Mouse (Mus musculus) kidney, postnatal 25 days (tissue): ENCODE measurements at regions not wholly inside any gene's neighbourhood (a gene's known extent, or its start where the extent isn't known, plus 50 kb on each side); places are given as distances from the start of the nearest gene placed in this dataset.

Experiments used
- DNase-seq, 2 experiments: peaks; one replicate each; pipeline ENCODE4 v3.0.0; 2021; ENCODE audit warnings: mixed read lengths in 2 of 2

DNA sequence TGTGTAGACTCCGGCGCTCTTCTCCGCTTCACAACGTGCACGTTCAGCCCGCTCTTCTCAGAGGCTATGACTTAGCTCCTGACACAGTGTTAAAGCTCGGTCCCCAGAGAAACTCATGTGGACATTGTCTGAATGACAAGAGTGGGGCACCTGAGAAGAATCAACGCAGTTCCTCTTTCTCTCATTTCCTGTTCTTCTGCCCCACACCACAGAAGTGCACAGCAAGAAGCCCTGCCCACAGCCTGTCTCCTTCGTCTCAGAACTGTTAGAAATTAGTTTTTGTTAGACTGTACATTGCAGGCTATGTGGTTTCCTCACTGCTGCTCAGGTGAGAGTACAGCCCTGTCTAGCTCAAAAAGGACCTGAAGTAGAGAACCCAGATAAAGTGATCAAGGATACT is 94.1 kb upstream of the Nsun2 start:
- no peak for DNase-seq

DNA sequence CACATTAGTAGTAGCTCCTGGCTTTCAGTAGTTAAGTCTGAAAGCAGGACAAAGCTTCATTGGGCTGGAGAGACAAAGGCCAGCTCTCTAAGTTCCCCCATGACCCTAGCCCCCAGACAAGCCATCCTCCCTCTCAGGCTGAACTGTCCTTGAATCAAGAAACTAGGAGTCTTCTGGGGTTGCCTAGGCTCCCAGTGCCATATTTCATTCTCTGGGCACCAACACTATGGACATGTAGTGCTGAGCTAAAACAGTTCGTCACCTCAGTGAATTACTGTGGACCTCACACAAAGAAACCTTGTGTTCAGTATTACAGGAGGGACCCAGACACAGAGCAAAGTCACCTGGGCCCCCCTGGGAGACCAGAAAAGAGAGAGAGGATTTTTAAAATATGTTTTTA is 91.7 kb upstream of the Nsun2 start:
- no peak for DNase-seq

DNA sequence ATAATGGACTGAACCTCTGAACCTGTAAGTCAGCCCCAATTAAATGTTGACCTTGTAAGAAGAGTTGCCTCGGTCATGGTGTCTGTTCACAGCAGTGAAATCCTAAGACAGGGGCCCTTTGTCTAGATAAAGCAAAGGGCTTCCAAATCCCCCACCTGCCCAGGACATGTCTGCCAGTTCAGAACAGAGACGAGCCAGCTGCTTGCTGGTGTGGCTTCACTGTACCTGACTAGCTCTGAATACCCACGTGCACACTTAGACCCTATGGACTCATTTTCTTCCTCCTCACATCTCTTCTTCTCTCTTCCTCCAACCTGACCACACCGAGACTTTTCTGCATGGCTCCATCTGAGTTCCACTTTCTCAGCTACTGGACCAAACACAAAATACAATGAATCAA is 87.9 kb upstream of the Nsun2 start:
- DNase-seq, result no peak
